Mouse (Mus musculus) brain, adult 10 weeks (tissue): ENCODE measurements around the gene Nup214. TPM values are rescaled to one million over a fixed set of nuclear protein-coding genes. Genes with fewer than 3 reads are reported as not detected.

ENCODE experiments used
- polyA plus RNA-seq: library from polyadenylated mRNA; stranded (reverse); fragments of 350-450 nt; fragmentation: Illumina TruSeq; extraction: RNeasy Lipid Tissue Mini Kit (QIAGEN cat#74804); gene quantifications from one replicate; pipeline ENCODE4 v1.2.3, GENCODE M21; 2015; ENCODE audit warnings: low read depth, low replicate concordance

Nup214 gene
- 24.0 TPM for polyA plus RNA-seq

DNA sequence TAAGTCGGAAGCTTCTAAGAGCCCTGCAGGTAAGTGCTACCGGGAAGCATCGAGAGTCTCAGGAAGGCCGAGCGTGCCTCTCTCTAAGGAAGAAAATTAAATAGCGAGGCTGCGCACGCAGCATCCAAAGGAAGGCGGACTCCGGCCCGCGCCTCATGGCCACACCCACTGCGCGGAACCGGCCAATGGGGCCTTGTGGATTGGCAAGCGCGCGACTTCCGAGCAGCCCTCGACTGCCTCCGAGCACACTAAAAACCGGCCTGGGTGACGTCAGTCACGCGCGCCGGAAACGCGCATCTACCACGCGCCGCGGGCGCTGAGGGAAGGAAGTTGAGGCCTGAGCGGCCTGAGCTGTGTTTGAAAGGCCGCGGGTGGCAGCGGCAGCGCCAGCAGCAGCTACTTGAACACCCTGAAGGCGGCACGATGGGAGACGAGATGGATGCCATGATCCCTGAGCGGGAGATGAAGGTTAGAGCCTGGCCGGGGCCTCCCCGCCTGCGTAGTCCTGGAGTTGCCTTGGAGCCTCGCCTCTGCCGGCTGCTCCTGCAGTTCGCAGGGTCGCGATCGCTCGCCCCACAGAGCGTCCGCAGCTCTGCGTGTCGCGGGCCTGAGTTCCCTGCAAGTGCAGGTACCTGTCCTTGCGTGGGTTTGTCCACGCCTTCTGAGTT is at the start of gene Nup214:
Gene Nup214, plus strand, starts transcription at position 296 of the 668 bp plus-strand sequence.

DNA sequence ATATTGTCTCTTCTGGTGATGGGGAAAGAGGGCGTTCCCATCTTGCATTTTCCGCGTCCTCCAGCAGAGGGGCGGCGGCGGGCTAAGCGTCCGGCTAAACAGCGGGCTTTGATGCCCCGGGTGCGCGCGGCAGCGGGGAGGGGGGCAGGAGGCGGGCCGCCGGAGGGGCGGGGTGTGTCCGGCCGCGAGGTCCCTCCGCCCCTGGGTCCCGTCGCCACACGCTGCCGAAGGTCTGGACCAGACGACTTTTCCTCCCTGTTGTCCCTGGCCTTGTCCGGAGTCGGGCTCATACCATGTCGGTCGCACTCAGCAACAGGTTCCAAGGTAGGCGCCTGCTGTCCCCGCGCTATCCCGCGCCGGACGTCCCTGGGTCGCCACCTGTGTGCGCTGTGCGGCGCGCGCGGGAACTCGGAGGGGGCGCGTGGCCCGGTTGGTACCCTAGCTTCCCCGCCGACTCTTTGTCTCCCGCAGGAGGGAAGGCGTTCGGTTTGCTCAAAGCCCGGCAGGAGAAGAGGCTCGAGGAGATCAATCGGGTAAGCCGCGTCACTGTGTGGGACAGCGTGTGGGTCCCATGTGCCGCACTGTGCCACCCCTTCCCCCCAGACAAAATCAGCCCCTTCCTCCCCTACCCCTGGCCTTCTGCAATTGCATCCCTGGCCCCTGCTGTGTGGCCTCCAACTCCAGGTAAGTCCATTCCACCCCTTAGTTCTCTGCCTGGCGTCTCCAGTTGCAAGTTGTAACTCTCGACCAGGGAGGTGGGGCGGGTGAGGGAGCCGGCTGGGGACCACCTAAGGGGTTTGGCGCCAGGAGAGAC is 24.0 kb upstream of the Nup214 start, which contains the start of gene Aif1l:
Gene Aif1l, plus strand, starts transcription at position 82 of the 814 bp plus-strand sequence.

DNA sequence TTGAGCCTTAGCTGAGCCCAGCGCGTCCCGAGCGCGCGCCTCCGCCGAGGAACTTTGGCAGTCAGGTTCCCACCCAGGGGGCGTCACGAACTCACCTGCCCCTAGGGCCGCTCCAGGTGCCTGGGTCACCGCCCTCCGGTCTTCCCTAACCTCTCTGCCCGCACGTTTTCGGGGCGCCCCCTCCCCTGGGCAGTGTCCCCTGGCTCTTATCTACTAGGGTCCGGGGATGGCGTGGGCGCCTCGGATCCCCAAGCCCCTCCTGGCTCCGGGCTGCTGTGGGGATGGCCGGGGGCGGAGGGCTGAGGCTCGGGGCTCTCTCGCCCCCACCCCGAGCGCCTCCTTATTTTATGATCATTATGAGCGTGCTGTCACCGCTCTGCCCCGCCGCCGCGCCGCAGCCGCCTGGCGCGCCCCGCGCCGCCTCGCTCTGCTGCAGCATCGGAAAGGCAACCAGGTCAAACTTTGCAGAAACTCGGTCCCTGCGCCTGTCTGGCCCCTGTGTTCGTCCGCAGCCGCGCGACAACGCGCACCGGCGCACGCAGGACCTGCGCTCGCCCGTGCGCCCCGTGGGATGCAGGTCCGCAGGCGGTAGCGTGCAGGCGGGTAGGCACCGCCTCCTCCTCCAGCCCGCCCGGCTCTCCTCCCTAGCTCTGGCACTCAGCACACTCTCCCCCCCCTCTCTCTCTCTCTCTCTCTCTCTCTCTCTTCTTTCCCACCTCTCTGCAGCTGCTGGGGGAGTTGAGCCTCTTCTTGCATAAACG is 110.1 kb downstream of the Nup214 start, which contains the start of gene Fam78a:
Gene Fam78a, minus strand, starts transcription at position 747 of the 761 bp plus-strand sequence.

DNA sequence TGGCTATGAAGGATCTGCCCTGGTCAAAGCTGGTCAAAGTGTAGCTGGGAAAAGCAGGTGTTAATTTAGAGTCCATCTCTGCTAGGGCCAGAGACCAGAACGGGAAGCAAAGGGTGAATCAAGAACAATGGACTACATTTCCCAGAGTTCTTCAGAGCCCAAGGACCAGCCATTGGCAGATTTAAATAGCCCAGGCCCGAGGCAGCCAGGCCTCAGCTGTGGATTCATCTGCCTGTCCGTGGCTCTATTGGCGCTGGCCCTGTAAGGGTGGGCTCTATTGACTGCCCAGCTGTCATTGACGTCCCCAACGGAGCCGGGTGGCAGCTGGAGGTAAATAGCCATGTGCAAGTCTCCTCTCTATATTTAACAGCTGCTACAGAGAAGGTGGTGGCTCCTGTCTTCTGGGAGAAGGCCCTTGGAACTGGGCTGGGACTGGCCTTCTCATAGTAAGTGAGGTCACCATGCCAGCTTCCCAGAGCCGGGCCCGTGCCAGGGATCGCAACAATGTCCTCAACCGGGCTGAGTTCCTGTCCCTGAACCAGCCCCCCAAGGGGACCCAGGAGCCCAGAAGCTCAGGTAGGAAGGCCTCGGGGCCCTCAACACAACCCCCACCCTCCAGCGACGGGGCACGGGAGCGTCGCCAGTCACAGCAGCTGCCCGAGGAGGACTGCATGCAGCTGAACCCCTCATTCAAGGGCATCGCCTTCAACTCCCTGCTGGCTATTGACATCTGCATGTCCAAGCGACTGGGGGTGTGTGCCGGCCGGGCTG is 121.3 kb downstream of the Nup214 start, which contains the start of gene Plpp7:
Gene Plpp7, plus strand, starts transcription at position 178 of the 771 bp plus-strand sequence.

Other genes starting within 250 kb of the Nup214 start
- not detected for gene Qrfp, start 163.9 kb upstream of the Nup214 start, polyA plus RNA-seq
- gene Fibcd1, start 128.4 kb upstream of the Nup214 start, polyA plus RNA-seq: 11.8 TPM
- gene Lamc3, start 87.1 kb upstream of the Nup214 start, polyA plus RNA-seq: 3.1 TPM
- gene Aif1l, start 24.3 kb upstream of the Nup214 start, polyA plus RNA-seq: 12.2 TPM
- gene Fam78a, start 110.4 kb downstream of the Nup214 start, polyA plus RNA-seq: 4.5 TPM
- 26.8 TPM for gene Plpp7, start 121.1 kb downstream of the Nup214 start, polyA plus RNA-seq
- gene Prrc2b, start 176.6 kb downstream of the Nup214 start, polyA plus RNA-seq: 104 TPM